Mouse (Mus musculus): ENCODE measurements at regions not wholly inside any gene's neighbourhood (a gene's known extent, or its start where the extent isn't known, plus 50 kb on each side); places are given as distances from the start of the nearest gene placed in this dataset.

DNA sequence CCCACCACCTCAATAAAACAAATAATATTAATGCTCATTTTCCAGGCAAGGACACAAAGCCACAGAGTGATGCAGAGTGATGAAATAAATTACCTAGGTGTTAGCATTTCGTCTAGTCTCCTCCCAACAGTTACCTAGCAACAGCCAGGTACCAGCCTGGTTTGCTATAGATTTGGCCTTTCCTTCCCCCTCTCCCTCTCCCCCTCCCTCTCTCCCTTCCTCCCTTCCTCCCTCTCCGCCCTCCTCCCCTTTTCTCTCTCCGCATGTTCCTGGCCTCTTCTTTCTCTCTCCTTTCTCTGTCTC is 51.6 kb upstream of the Nudt7 start:
- TF ChIP-seq MAFK (IDR thresholded peaks at IDR 0.05; ENCODE audit: insufficient read depth, low read depth, low read length) (no peak), ZNF384 (IDR thresholded peaks at IDR 0.05; ENCODE audit: low read depth, low read length) (no peak), HCFC1 (IDR thresholded peaks at IDR 0.05; ENCODE audit: borderline replicate concordance, insufficient read depth, low read length) (no peak), ZC3H11A (IDR thresholded peaks at IDR 0.05; ENCODE audit: borderline replicate concordance, low read depth, low read length) (no peak)

Measured in ES-E14 (cell line).